Mouse (Mus musculus) heart, postnatal 36 days (tissue): ENCODE results near the gene Fam57a. TPM values are rescaled to one million over a fixed set of nuclear protein-coding genes. Genes with fewer than 3 reads are reported as not detected.
A peak's percentile ranks its signal among the peaks of the same experiment; 100 is the strongest.

Experiments
- DNase-seq, 2 experiments: peaks; one replicate each; pipeline ENCODE4 v3.0.0; 2021 to 2022
- intact Hi-C: fragments of 180-260 bp; cut with DNase I; formaldehyde crosslinking; loops from one replicate; pipeline ENCODE4 v1.15.1; 2025
- total RNA-seq, 2 experiments: library from RNA; stranded (reverse); gene quantifications; 2 replicates each; pipeline ENCODE4 v1.2.3; 2021

Gene Fam57a
- total RNA-seq, 2 experiments from 2014 or later, result 2.5 to 3.0 TPM

DNA sequence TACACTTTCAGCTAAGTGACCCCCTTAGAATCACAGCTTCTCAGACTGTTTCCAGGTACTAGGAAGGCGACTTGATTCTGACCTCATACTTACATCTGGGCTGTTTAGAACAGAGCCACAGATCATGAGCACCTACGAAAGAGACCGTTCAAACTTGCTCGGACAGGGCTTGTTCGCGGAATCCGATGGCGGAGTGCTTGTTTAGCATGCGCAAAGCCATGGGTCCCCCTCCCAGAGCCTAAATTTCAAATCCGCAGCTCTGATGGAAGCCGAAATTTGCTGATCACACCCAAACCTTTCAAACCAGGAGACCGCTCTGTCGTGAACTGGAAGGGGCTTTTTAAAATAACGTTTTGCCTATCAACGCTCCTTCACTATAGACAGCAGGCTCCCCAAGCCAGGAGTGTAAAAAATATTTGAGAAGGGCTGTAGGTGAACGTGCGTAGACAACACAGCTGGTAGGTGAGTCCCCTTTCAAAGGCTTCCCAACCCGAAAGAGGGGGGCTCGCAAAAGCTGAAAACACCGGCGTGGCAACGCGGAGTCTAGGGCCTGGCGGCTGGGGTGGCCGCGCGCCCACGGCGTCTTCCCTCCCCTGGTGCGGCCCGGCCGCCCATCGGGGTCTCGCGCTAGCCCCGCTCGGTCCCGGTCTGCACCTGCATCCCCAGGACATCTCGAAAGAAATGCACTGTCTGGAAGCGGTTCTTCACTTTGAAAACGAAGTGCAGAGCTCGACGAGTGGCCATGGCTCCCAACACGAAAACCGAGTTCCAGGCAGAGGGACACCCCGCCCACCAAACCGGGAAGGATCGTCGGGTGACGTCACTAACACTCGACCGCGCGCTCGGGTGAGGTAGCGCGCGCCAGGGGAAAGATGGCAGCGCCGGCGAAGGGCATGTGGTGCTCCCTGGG lies 63.7 kb downstream of the Fam57a start, which contains the start of the genes Mrm3 and Glod4:
TSS of gene Mrm3 (plus strand) at position 815 of the 910 bp plus-strand sequence.
TSS of gene Glod4 (minus strand) at position 825 of the 910 bp plus-strand sequence.
- intact Hi-C loops, result loop anchor here (2.0 kb wide), 1 partner anchor 26 kb away; the partner anchor contains the start of genes Dbil5 and Gemin4
- DNase-seq, result peak; percentile 91 to 92

DNA sequence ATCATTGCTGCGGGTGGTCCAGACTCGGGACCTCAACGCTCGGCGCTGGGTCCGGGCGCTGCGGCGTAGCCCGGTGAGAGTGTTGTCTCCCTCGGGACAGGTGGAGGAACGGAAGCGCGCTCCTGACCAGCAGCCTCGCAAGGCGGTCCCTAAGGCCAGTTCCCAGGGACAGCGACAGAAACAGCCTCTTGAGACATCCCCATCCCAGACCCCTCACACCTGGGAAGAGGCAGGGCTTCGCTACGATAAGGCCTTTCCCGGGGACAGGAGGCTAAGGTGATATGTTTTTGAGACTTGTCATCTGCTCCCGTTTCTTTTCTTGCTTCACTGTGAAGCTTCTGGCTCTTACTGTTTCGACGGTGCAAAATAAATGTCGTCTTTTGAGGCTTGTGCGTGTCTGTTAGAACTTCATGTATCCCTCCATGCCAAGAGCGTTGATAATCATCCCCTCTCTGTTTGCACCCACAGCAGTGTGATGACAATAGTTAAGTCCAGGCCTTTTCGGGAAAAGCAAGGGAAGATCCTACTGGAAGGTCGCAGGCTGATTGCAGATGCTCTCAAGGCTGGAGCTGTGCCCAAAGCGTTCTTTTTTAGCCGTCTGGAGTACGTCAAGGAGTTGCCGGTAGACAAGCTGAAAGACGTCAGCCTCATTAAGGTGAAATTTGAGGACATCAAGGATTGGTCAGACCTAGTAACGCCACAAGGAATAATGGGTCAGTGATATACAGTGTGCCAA lies 64.5 kb downstream of the Fam57a start:
- no peak for DNase-seq
- intact Hi-C loops, result loop anchor here (2.0 kb wide), 1 partner anchor 27 kb away; the partner anchor contains the start of genes Dbil5 and Gemin4

GRCm38 (mm10) chr11:76246439-76246838 lies 67.0 kb downstream of the Fam57a start:
- DNase-seq, result no peak
- intact Hi-C loops, result no loop called here

DNA sequence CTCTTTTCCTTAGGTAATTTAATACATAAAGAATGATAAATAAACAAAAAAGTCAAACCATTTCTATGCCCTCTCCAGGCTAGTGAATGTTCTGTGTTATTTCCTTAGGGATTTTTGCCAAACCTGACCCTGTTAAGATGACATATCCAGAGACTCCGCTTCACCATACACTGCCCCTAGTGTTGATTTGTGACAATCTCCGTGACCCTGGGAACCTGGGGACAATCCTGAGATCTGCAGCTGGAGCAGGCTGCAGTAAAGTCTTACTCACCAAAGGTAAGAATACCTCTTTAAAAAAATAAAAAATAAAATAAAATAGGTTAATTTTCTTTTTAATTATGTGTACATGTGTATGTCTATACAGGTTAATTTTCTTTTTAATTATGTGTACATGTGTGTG lies 67.8 kb downstream of the Fam57a start:
- no peak for DNase-seq
- intact Hi-C loops, result no loop called here

DNA sequence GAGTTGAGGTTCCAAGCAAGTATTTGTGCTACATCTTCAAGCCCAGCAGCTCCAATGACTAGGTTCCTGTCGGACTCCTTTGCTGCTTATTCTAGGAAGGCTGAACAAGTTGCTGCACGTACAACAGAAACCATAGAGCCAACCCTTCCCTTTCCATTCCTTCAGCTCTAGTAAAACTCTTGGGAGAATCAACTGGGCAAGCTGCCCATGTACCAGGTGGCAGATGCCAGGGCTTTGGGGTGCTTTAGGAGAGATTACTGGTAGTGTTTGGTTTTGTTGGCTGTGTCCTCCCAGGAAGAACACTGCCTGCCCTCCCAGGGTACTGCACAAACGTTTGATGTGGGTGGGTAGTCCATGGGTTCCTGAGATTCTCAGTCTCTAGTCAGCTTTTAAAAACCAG lies 72.6 kb downstream of the Fam57a start:
- DNase-seq, result no peak
- intact Hi-C loops, result loop anchor here (2.0 kb wide), 1 partner anchor 203 kb away; no protein-coding TSS in a partner anchor

DNA sequence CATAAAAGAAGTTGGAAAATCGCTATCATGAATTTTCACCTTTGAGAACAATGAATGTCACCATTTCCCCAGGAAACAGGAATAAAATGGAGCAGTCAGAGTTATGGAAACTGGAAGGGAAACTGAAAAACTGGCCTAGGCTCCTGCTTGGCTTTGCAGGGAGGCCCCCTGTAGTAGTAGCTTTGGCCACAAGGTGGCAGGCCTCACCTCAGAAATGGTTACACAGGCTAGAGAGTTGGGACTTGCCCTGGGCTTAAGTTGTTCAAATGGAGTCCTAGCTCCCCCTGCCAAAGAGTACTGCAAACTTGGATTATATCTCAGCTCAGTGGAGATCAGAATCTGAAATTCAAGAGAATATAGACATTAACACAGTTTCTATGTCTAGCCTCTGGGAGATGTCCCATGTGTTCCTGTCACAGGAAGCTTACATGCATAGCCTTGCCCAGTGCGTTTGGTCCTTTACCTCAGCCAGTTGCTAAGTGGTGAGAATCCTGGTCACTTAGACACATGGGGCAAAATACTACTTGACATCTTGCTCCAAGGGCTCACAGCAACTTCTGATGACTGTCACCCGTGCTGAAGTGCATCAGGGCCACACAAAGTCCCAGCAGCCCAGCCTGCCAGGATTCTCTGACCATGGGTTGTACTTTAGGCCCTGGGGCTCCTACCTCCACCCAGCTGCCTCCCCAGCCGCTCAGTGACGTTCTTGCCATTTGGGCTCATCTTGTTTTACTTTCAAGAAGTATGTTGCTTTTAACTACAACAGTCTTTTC lies 73.9 kb downstream of the Fam57a start:
- DNase-seq, result peak; percentile 86 to 91
- intact Hi-C loops, result loop anchor here (1.0 to 2.0 kb wide), 3 partner anchors 149 to 201 kb away; partner anchors contain the start of gene Timm22

DNA sequence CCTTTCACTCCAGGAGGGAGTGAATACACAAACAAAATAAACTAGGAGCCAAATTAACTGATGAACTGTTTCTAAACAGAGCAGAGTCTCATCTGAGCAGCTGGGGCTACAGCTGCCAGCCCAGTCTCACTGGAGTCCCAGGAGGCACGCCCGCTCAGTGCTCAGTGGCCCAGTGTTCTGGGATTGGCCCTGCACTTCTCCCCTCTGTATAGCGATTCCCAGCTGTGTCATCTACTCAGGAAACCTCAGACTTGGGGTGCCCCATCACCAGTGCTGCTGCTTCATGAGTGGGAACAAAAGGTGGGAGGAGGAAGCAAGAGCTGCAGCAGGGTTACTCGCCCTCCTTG lies 74.4 kb downstream of the Fam57a start:
- intact Hi-C loops, result loop anchor here (1.0 to 2.0 kb wide), 3 partner anchors 148 to 201 kb away; partner anchors contain the start of gene Timm22
- no peak for DNase-seq

- DNase-seq, result no peak
- intact Hi-C loops, result loop anchor here (5.0 kb wide), 1 partner anchor 242 kb away; no protein-coding TSS in a partner anchor
Observed at GRCm38 (mm10) chr11:76255431-76256001, 76.0 kb downstream of the Fam57a start.

DNA sequence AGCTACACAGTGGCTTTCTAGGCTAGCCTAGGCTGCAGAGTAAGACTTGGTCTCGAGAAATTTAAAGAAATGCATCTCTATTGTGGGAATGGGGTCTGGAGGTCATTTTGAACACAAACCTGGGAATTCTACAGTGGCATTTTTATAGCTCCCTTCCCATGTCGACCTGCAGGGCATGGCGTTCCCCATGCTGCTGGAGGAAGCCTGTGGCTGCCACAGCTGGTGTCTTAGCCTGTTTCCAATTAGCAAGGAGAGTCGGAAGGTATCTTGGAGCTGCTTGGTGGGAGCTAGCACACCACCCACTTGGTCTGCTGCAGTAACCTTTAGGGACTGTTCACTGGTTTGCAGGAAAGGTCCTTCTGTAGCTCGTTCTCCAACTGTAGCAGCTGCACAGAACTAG lies 76.7 kb downstream of the Fam57a start:
- no peak for DNase-seq
- intact Hi-C loops, result loop anchor here (5.0 kb wide), 1 partner anchor 241 kb away; no protein-coding TSS in a partner anchor

DNA sequence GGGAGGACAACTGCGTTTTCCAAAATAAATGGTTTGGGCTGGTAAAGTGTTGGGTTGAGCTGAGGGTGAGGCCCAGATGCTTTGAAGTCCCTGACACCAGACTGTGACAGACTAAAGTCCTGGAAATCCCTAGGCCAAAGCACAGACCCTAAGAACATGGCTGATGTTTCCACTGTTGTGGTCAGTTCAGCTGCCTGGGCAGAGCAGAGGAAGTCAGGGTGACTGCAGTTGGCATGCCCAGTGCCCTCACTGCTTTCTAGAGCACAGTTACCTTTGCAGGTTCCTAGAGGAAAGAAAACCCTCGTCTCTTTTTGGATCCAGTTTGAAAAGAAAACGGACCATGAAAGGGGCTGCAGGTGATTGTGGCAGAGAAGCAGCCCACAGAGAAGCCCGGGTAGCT lies 77.9 kb downstream of the Fam57a start:
- intact Hi-C loops, result loop anchor here (5.0 kb wide), 1 partner anchor 240 kb away; no protein-coding TSS in a partner anchor
- no peak for DNase-seq

DNA sequence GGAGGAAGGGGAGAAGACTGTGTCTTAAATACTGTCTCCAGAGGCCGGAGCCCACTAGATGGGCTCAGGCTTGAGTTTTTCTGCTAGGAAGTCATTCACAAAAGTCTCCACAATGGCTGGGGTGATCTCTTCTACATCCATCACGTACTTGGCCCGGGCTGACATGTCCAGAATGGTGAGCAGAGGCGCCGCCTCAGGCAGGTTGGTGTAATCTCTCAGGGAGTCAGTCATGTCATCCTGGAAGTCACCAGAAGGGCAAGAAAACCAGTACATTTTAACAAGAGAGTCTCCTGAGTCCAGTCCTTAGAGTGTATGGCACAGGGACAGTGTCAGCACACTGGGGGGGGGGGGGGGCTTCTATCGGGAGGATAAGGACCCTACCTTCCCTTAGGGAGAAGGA lies 79.0 kb downstream of the Fam57a start:
- DNase-seq, result no peak
- intact Hi-C loops, result loop anchor here (5.0 kb wide), 1 partner anchor 239 kb away; no protein-coding TSS in a partner anchor

DNA sequence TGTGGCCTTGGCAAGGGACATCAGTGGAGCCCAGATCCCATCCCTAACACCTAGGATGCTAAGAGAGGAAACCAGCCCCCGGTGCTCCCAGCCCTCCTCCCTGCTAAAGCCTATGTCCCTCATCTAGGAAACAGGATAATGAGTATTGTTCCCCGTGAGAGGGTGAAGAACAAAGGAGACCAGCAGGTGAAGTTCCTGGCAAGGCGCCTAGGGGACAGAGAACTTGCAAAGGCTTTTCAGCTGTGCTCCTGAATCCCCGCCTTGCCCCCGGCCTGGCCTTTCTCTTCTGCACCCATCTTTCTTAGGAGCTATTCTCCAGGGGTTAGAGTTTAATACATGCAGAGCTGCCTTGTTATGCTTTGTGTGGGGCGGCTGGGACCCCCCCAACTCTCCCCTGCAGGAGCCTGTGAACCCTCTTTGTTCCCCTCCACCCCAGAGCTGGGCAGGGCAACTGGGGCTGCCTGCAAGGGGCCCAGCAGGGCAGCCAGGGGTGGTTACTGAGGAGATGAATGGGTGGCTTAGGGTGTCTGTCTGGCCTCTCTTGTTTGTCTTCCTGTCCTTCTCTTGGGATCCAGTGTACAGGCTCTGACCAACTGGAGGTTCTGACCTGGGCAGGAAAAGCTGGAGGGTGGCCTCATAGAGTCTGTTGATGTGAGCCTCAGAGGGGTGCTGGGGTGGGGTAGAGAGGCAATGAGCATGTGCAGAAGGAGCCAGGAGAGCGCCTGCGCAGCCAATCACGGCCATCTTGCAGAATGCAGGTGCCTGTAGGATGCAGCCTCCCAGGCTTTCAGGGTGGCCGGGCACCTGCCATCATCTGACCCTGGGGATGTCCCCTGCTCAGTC lies 81.0 kb downstream of the Fam57a start:
- DNase-seq, result no peak
- intact Hi-C loops, result no loop called here

GRCm38 (mm10) chr11:76261224-76261623 lies 81.8 kb downstream of the Fam57a start:
- intact Hi-C loops, result no loop called here
- DNase-seq, result no peak

DNA sequence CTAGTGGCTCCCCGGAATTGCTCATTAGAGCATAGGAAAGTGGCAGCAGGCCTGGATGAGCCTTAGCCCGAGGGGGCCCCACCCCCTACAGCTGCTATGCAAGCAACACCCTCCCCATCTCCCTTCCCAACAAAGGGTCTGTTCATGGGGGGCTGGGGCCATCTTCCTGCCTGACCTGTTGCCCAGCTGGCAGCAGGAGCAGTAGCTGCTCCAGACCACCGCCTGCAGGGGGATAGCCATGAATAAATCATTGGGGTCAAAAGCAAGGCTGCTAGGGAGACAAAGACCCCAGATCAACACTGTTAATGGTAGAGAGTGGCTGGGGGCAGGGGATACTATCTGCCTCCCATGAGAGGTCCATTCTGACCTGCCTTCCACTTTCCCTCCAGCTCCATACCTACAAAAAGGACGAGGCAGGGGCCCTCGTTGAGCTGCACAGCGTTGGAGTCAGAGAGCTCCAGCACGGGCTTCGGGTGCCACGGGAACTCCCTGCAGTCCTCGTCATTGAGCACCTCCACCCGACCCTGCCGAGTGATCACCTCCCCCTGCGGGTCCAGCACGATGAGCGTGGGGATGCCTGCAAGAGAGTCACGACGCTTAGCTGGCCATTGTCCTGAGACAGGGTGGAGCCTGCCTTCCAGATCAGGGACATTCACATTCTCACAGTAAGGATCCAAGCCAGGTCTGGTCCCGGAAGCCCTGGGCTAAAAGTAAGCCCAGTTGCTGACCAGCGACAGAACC lies 83.3 kb downstream of the Fam57a start:
- DNase-seq, result no peak
- intact Hi-C loops, result no loop called here
